Mouse (Mus musculus) cerebellum, adult 18-20 months (tissue): ENCODE measurements at regions not wholly inside any gene's neighbourhood (a gene's known extent, or its start where the extent isn't known, plus 50 kb on each side); places are given as distances from the start of the nearest gene placed in this dataset.

ENCODE experiments used
- DNase-seq, 2 experiments: peaks; one replicate each; pipeline ENCODE4 v3.0.0; 2021

DNA sequence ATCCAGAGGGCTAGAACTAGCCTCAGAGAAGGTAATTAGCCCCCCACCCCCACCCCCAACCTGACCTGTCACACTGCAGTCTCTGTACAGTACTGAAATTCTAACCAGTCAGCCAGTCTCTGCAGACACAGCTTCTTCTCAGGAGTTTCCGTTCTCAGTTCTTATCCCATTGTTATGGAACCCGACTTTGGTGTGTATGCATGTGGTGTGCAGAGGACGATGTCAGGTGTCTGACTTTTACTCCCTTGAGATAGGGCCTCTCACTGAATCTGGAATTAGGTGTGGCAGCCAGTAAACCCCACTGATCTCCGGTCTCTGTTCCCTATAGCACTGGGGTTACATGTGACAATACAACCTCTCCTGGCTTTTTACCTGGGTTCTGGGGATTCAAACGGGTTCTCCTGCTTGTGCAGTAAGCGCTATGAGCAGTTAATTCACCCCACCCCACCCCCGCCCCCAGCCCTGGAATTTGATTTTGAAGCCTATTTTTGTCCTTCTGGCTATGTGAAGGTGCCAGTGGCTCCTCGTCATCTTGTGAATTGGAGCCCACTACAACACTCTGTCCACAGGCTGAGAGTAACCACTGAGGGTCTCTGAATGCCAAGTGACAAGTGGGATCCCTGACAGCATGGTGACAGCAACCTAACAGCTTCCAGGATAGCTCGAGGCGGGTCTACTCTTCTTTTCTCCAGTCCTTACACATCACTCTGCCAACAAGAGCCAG is 429.4 kb downstream of the Fut8 start:
- no peak for DNase-seq

DNA sequence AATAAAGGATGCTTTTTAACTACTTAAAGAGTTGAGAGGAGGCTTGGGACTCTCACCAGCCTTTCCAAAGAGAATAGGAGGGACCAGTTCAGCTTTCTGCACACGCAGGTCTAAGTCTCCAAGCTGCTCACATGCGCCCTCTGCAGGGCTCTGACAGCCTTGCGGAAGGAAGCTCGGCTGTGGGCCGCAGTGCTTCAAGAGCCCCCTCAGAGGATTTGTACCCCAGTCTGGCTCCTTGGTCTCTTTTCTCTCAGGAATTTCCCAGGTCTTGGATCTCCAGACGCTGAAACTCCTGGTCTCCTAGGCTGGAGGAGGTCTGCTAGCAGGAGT is 429.9 kb downstream of the Fut8 start:
- DNase-seq = peak; percentile 75 to 89

DNA sequence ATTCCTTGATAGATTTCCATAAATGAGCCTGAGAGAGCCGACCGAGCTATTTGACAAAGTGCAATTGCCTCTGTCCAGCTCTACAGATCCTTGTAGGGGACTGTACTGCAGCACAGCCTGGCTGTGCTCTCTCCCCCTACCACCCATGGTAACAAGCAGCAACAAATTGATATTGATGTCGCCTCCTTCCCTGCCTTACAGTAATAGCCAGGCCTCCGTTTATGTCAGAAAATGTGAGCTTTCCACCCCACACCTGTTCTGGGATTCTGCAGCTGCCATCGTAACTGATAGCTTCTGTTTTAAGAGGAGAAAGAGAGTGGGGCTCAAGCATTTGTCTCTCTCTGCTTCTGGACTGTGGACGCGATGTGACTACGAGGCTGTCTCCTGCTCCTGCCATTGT is 432.6 kb downstream of the Fut8 start:
- DNase-seq = no peak

DNA sequence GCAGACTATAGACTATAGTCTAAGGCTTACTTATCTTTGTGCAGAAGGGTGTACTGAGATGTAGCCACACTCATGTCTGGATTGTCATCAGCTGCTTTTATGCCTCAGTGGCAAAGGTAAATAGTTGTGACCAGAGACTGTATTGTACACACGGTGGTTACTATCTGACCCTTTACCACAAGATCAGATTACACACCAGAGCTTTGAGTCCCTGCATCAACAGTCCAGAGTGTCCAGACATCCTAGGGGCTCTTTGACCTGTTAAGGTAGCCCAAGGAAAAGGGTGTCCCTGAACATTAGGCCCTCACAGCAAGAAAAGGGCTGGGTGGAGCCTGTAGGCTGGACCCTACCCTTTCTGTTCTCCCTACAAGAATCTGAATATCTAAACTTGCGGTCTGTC is 436.4 kb downstream of the Fut8 start:
- DNase-seq = no peak

DNA sequence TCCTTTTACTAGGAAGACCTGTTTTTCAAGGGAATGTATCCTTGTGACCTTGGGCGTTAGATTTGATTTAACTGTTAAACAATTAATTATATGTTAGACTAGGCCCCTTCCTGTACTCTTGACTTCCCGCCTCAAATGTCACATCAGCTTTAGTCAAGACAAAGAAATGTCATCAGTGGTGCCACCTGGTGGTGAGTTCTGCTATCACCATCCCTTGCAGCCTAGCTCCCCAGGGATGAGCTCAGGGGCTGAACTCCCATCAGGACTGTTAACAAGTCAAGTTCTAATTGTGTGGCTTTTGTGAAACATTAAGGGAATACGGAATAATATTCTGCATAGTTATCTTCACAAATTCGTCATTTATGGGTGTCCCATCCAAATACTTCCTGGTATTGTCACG is 436.8 kb downstream of the Fut8 start:
- DNase-seq = peak; percentile 57 to 63

DNA sequence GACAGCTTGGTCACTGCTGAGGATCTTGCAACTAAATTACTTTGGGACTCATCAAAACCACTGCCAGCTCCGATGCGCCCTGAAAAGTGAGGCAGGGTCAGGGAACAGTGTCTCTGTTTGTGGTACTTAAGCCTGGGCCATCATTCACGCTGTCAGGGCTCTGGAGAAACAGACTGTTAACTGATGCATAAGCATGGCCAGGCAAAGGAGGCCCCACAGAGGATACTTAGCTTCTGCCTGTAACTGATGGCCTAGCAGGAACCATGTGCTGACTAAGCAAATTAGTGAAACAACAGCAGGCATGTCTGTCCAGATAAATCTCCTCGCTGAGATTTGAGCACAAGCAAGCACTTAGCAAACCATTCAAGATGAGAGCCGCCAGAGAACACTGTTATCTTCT is 440.1 kb downstream of the Fut8 start:
- DNase-seq = no peak

DNA sequence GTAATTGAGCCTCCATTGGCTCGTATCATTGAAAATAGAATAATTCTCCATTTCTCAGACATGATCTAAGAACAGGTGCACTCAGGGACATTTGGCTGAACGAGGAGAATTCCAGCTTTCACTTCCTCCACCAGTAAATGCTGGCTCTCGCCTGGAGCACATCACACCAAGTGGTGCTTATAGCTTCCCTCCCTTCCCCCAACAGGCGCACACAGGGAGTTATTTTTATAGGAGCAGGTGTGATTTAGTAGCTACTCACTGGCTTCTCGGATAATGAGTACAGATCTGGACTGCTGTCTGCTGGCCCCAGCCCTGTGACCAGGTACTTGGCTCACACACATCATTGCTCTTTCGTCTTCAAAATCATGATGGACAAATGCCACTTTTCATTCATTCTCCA is 456.2 kb downstream of the Fut8 start:
- DNase-seq = peak in 1 of 2 experiments; percentile 16

DNA sequence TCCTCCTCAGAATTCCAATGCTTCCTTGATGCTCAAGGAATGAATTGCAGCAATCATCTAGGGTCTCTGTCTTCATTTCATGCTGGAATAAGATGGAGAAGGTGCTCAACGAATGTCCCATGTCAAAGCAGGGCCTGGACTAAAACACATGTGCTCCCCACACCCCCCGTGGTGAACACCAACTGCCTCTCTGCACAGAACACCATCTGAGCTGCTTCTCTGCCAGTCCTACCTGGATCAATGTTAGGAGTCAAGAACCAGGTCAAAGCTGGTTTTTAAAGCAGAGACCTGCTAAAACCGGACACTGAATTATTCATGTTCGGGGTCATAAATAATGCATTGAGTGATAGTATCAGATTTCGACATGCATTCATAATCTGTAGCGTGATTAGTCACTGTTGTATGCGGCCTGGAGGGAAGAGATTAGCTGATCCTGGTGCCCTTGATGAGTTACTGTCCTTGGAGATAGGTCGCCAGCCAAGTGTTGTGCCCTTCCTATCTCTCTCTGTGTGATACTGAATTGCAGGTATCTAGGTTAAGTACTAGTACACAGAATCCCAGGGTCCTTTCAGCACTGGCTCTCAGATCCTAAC is 458.2 kb downstream of the Fut8 start:
- peak; percentile 44 to 45 for DNase-seq

DNA sequence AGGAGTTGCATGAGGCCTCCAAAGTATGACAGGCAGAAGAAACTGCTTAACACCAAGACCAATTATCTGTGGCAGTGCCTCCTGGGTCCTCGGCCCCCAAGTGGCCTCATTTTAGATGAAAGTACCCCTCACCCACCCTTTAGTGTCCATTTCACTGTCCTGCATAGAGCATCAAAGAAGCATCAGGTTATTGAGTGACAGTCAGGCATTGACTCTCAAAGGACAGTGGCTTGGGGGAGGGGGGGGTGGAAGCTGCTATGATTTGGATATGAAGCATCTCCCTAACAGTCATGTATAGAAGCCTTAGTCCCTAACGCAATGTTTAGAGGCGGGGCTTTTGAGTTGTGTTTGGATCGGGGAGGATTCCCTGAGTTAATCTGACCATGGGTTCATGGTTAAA is 458.7 kb downstream of the Fut8 start:
- no peak for DNase-seq

DNA sequence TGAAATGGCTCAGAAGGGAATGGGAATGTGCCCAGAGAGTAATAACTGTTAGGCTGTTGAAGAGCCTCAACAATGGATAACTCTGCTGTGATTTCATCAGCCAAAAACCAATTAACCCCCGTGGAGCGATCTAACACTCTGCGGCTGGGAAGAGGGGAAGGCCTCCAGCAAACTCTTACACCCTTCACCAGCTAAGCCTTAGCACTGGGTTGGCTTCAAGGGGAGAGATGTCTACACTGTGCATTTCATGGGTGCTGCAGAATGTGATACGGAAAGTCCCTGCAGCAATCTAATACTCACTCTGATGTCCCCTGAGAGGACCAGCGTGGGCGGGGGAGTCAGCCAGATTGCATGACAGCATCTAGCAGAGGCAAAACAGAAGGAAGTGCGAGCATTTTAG is 460.2 kb downstream of the Fut8 start:
- no peak for DNase-seq

DNA sequence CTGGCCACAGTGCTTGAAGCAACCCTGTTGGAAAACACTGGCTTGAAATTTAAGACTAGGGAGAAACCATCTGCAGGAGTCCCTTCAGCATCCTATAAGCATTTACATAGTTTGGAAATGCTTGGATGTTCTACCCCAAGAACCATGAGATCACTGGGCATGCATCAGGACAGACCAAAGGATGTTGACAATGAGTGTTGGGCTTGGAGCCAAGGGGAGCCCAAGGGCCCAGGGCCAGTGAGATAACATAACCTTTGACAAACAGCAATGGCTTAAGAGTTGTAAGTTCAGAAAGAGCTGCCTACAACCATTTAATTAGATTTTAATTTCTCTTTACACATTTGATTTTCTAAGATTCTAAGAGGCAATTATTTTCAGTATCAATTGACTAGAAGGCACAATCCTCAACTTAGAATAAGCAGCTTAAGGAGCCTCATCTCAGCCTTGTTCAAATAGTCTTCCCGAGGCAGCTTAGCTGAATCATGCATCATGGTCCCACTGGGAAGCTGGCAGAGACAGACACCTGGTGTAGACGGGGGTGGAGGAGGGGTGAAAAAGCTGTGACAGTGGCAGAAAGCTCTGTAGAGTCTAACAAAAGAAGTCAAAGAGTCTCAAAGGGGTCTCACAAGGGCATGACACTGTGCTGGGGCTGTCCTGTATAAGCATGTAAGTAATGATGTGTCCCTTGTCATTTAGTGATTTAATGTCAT is 462.1 kb downstream of the Fut8 start:
- peak in 1 of 2 experiments; percentile 27 for DNase-seq

DNA sequence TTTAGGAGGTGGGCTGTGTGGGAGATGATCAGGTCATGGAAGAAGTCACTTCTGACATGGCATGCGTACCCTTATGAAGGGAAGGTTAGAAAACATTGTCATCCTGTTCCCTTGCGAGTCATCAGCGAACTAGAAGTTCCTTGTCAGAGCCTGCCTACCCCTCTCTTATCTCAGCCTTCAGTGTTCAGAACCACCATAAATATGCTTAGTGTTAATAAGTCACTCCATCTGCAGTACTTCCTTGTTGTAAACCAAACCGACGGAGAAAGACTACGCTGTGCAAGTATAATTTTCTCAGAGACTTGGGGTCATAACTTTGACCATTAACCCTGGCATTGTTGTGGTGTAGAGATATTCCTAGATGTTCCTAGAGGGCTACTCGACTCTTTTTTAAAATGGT is 477.6 kb downstream of the Fut8 start:
- DNase-seq = no peak

DNA sequence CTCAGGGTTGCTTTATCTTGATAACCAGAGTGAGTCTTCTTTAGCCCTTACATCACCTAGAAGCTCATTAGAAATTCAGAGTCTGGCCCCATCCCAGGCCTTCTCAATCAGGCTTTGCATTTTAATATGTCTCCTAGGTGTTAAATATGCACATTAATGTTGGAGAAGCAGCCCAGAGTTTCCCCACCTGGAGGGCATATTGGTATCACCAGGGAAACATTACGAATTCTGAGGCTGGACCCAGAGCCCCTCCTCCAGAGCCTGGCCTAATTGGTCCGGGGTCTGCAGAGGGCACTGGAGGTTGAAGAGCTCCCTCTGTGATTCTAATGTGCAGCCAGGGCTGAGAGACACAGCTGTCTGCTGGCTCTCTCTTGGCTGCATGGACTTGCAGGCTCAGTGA is 478.1 kb downstream of the Fut8 start:
- no peak for DNase-seq

DNA sequence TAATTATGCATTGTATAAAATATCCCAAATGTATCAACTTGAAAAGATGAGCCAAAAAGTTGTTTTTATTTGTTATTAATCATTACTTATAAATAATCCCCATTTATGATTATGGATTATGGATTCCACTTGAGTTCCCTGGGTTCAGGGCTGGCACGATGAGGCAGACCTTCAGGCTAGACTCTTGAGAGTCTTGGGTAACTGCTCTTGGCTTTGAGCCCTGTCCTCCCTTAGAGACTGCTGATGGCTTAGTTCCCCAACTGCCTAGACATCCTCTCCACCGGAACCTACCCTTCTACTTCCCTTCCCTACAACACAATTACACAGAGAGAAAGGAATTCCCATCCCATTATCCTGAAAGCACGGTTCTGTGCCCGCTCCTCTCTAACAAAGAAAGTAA is 466.3 kb upstream of the Gm6657 start:
- DNase-seq = no peak

DNA sequence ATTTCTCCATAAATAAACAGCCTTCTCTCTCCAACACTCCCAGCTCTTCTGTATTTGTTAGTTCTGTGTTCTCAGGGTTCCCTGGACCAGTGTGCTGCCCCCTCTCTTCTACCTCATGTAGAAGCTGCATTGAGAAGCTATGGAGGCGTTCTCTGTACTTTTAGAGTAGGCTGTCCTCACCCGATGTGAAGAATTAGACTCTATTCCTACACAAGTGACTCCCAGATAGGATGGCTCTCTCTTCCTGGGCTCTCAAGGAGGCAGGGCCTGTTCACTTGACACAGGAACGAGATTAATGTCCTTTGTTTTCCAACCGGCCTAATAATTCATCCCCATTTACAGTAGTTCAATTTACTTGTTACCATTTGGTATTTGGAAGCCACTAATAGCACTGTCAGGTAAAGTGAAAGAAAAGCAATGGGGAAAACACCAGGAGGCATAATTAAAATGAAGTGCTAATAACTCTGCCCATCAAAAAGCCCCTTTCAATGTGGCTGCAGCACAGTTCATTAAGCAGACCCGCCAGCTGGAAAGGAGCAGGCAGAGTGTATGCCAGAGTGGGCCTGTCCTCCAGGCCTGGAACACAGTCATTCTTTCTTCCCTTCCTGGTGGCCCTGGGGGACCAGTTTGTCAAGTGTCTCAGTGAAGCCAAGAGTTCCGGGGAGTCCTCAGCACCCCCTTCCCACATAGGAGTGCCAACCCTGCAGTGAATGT is 454.8 kb upstream of the Gm6657 start:
- peak; percentile 4 to 7 for DNase-seq

DNA sequence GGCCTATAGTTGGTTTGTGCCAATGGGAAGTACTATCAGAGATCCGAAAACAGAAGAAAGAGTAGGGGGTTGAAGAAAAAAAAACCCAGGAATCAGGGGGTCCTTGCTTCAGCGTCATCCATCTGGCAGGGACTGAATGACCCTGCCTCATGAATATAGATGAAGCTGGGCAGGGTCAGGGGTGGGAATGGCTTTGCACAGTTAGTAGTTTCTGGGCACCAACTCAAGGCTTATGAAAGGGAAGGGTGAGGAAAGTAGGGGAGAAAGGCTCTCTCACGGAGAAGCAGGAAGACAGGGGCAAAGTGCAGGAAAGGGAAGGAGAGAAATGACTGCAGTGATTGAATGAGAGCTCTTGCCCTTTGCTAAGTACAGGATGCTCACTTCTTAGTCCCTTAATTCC is 451.3 kb upstream of the Gm6657 start:
- peak in 1 of 2 experiments; percentile 9 for DNase-seq

DNA sequence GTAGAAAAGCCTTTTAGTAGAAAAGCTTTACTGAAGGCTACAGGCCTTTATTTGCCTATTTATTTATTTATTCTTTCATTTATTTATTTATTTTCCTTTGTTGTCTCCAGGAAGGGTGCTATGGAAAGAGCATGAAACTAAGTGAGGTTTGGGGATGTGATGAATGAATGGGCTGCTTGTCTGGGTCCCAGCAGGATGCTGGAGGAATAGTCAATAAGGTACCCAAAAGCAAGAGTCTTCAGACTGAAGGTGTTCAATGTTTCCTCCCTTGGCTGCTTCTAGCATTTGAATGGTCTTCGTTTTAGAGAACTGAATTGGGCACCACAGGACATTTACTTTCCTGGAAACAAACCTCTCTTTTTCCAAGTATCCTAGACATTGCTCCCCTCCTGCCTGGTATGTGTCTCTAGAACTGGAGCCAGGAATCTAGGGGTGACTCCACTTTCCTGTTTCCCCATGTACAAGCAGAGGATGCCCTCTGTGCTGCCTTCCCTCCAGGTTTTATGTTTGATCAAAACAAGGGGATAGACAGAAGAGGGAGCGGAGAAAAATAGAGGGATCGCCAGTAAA is 444.5 kb upstream of the Gm6657 start:
- no peak for DNase-seq

DNA sequence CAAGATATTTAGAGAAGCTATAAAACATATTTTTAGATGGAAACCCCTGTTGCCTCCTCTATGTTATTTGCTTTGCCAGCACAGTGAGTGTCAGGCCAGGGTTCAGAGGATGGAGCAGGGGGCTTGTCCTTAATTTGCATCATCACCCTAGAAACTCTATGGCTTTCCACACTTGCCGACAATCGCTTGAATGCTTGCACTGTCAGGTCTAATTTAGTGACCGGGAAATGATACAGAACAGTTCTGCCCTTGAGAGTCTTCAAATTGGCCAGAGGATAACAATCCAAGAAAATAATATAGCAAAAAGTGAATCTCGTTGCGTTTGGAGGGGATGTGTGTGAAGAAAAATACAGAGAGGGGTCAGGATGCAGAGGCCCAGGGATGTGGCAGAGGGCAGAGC is 441.9 kb upstream of the Gm6657 start:
- DNase-seq = no peak

DNA sequence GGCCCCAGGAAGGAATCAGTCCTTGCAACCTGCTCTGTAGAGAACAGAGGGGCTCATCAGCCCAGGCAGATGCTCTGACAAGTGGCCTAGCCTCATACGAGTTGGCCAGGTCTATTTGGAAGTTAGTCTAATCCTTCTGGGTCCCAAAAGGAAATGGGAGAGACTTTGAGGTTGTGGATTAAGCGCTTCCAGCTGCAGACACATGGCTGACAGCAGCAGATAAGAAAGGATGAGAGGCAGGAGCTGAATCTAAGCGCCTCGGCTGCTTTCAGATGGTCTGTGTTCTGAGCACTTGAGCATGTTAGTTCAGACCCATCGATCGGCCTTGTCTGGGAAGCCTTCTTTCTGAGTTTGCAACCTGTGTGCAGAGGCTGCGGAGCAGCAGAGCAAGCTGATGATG is 438.0 kb upstream of the Gm6657 start:
- DNase-seq = no peak

DNA sequence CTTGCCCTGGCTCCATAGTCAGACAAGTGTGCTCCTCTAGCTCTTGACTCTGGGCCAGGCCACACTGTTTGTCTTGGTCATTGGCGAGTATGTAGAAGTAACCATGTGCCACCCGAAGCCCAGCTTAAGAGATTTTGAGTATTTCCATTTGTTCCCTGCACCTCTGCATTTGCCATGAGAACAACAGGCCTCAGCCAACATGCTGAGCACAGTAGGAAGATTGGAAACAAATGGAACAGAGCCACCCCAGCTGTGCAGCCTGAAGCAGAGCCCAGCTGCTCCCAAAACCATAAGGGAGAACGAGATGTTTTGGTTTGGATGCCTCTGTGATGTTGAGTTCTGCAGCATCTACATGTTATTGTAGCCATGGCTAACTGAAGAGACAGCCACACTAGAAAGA is 433.1 kb upstream of the Gm6657 start:
- no peak for DNase-seq

DNA sequence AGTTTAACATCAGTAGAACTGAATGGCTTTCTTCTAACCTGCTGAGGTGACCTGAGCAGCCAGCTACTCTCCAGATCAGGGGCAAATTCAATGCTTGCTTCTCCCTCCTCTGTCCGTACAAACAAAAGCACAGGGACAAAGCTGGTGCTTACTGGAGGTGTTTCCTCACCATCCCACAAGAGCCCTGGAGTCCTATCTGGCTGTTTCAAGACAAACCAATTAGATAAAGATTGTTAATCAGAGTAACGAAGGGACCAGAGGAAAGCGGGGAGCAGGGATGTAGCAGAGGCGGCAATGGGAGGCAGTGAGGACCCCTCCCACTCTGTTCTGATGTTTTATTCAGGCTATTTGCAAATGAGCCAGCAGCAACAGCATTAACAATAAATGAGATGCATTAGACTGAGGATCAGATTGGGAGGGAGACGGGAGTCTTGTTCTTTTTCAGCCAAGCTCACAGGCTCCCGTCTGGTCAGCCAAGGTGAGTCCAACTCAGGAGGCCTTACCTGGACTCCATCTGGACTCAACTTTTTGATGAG is 418.0 kb upstream of the Gm6657 start:
- DNase-seq = no peak

DNA sequence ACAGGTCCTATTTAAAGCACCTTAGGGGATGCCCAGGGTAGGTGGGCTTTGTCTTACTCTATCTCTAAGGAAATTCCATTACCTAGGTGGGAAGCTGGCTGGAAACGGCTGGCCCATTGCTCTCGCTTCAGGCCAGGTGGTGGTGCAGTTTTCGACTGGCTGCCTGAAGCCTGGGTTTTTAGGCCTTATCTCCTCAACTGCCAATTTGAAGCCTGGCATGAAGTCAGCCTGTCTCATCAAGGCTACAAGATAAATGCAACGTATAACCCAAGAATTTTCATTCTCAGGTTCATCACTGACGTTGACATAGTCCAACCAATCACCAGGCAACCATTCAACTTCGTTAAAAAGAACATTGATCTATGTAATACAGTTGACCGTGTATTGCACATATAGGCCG is 417.3 kb upstream of the Gm6657 start:
- DNase-seq = no peak
